Mouse (Mus musculus): ENCODE measurements around the gene Krt10.

GRCm38 (mm10) chr11:99417819-99418218 lies 28.7 kb upstream of the Krt10 start:
- TF ChIP-seq CTCF (IDR thresholded peaks at IDR 0.05; ENCODE audit: insufficient read depth, low read length) (no peak), POLR2A (IDR thresholded peaks at IDR 0.05; ENCODE audit: borderline replicate concordance, extremely low read depth, low read depth, low read length) (no peak)

Measured in lung, adult 2 months (tissue).